Comparison of ENCODE assay signal across 8 mouse cellular contexts in the genomic region with DNA sequence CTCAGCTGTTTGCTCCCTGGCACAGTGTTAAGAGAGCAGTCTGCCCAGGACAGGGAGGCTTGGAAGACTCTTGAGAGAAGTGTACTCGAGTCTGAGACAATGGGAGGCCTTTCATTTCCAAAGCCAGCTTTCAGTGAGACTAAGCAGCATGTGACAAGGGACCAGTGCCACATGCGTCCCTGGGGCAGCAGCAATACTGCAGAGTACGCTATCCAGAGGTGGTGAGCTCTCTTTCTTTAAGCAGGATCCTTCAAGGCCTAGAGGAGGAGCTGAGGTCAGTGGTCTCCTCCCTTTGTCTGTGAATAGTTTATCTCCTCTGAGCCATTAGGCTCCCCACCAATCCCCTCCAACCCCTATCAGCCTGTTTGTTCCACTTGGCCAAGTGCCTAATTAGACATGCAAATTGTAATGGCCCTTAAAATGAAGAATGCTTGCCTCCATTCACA. TPM values are rescaled to one million over a fixed set of nuclear protein-coding genes. Genes with fewer than 3 reads are reported as not detected.
DNase-seq lines count a peak whose midpoint lies in the region; ATAC-seq lines count a peak whose summit lies in the region.

No protein-coding gene starts in this region.

- no peak overlapping the region; the same call in 1 of the 2 replicates for H3K9ac ChIP-seq in heart, embryonic 16.5 days (ENCODE audit: low read length)
- H3K9ac ChIP-seq in forebrain, embryonic 11.5 days (ENCODE audit: low read length), result no peak overlapping the region

- no peaks in the 10 kb centered on the region for H3K9me3 ChIP-seq in heart, embryonic 16.5 days (replicated peaks; ENCODE audit: control insufficient read depth, low read length)
- no peaks in the 10 kb centered on the region for H3K9me3 ChIP-seq in forebrain, embryonic 11.5 days (ENCODE audit: control insufficient read depth, low read length)

- peak overlapping the region; percentile 12; the same call in 1 of the 2 replicates for H3K4me2 ChIP-seq in heart, embryonic 16.5 days (ENCODE audit: low read depth, low read length)
- H3K4me2 ChIP-seq in forebrain, embryonic 11.5 days (ENCODE audit: low read depth, low read length, severe bottlenecking), result no peak overlapping the region

- H3K27me3 ChIP-seq in heart, embryonic 16.5 days (ENCODE audit: control insufficient read depth, insufficient read depth, low read length), result no peaks in the 10 kb centered on the region
- H3K27me3 ChIP-seq in forebrain, embryonic 11.5 days (ENCODE audit: control insufficient read depth, insufficient read depth, low read length), result no peaks in the 10 kb centered on the region

- DNase-seq in heart, adult 8-10 months (ENCODE audit: low spot score), result no peak
- DNase-seq in forebrain, embryonic 11.5 days (ENCODE audit: low spot score), result peak; percentile 56
- peak; percentile 33 to 67 for DNase-seq in layer of hippocampus, postnatal 14 days (ENCODE audit: low spot score in 2 of 2)
- DNase-seq in lung, postnatal 10 days, result peak; percentile 14
- no peak for DNase-seq in urinary bladder, postnatal 4 days (ENCODE audit: low spot score in 2 of 2)
- DNase-seq in kidney, postnatal 10 days, result no peak
- DNase-seq in testis, postnatal 10 days (ENCODE audit: low spot score), result no peak

- WGBS in heart, embryonic 16.5 days, result 32% methylated on average over 3 of the region's 3 CpGs
- 13% methylated on average over 3 of the region's 3 CpGs for WGBS in forebrain, embryonic 11.5 days

- H3K4me1 ChIP-seq in heart, embryonic 16.5 days (ENCODE audit: control insufficient read depth, insufficient read depth, low read length), result peaks cover 28% of the 10 kb centered on the region
- peaks cover 3% of the 10 kb centered on the region; the same call in 1 of the 2 replicates for H3K4me1 ChIP-seq in forebrain, embryonic 11.5 days (replicated peaks; ENCODE audit: control insufficient read depth, insufficient read depth, low read length)

- no peaks in the 10 kb centered on the region for H3K36me3 ChIP-seq in heart, embryonic 16.5 days (ENCODE audit: control insufficient read depth, insufficient read depth)
- H3K36me3 ChIP-seq in forebrain, embryonic 11.5 days (ENCODE audit: control insufficient read depth, insufficient read depth, low read length), result no peaks in the 10 kb centered on the region

- H3K4me3 ChIP-seq in heart, embryonic 16.5 days (ENCODE audit: low read length), result no peak overlapping the region
- no peak overlapping the region for H3K4me3 ChIP-seq in forebrain, embryonic 11.5 days (ENCODE audit: low read depth, low read length)

- no peak for ATAC-seq in heart, embryonic 16.5 days (replicated peaks; ENCODE audit: extremely low read depth, insufficient read depth, low FRiP score)
- peak; percentile 84 for ATAC-seq in forebrain, embryonic 11.5 days (replicated peaks; ENCODE audit: low FRiP score)

- H3K27ac ChIP-seq in heart, embryonic 16.5 days (ENCODE audit: low read length), result peak overlapping the region; percentile 82
- peak overlapping the region; percentile 87 for H3K27ac ChIP-seq in forebrain, embryonic 11.5 days (ENCODE audit: low read depth, low read length)

RNA-seq across cellular contexts. Expression of a gene that starts 16.2 kb away (rescaled TPM):
- not detected in 2 replicates for polyA plus RNA-seq in heart, embryonic 16.5 days (2015; fragmentation: Nextera tagmentation; extraction: Ambion mirVana)
- total RNA-seq in heart, adult 8-10 months (2022), result not detected
- polyA plus RNA-seq in forebrain, embryonic 11.5 days (2014; fragmentation: Nextera tagmentation; extraction: Ambion mirVana), result not detected in 2 replicates
- under 1 TPM in 1 of 2 experiments, not detected in 1; 0.14 TPM for total RNA-seq in layer of hippocampus, postnatal 14 days (2021)

RNA-seq across cellular contexts. Expression of a gene that starts 28.4 kb away (rescaled TPM):
- polyA plus RNA-seq in heart, embryonic 16.5 days (2015; fragmentation: Nextera tagmentation; extraction: Ambion mirVana), result 236 and 246 TPM in 2 replicates
- total RNA-seq in heart, adult 8-10 months (2022), result 10 to 100 TPM; 49.5 to 57.0 (median 50.8) TPM
- polyA plus RNA-seq in forebrain, embryonic 11.5 days (2014; fragmentation: Nextera tagmentation; extraction: Ambion mirVana), result 313 and 357 TPM in 2 replicates
- 100 to 1,000 TPM; 137 to 140 TPM for total RNA-seq in layer of hippocampus, postnatal 14 days (2021)

Comparison
In these comparisons a context has a peak if more than half of its experiments do, and no peak if none do; other contexts are left out.
1. DNase-seq: peak in forebrain, embryonic 11.5 days (single experiment), layer of hippocampus, postnatal 14 days (2 of 2) and lung, postnatal 10 days (single experiment); none in heart, adult 8-10 months (single experiment), urinary bladder, postnatal 4 days (0 of 2), kidney, postnatal 10 days (single experiment) and testis, postnatal 10 days (single experiment).